Mouse (Mus musculus): ENCODE measurements around the gene Caln1.

- TF ChIP-seq CTCF (IDR thresholded peaks at IDR 0.05) (no peak), EP300 (IDR thresholded peaks at IDR 0.05) (no peak)
These were observed 396.5 kb downstream of the Caln1 start for GRCm38 (mm10) chr5:130765784-130766183.
